Mouse (Mus musculus): ENCODE measurements at regions not wholly inside any gene's neighbourhood (a gene's known extent, or its start where the extent isn't known, plus 50 kb on each side); places are given as distances from the start of the nearest gene placed in this dataset.

DNA sequence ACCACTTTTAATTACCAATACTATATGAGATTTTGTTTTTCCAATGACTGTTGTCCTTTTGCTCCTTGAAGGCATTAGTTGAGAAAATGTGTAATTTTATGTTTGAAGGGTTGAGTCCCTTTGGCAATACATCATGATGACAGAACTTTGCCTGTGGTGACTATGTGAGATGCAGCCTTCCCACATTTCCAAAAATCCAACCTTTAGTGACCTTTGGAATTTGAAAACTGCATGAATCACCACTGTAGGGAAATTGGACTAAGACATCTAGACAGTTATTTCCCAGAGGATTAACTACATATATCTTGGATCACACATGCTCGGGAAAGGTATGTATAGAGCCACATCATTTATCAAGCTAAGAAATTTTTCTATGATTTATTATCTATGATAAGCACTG lies 57.7 kb downstream of the Fbxo5 start:
- no peak for DNase-seq (ENCODE audit: low spot score in 2 of 2)

DNA sequence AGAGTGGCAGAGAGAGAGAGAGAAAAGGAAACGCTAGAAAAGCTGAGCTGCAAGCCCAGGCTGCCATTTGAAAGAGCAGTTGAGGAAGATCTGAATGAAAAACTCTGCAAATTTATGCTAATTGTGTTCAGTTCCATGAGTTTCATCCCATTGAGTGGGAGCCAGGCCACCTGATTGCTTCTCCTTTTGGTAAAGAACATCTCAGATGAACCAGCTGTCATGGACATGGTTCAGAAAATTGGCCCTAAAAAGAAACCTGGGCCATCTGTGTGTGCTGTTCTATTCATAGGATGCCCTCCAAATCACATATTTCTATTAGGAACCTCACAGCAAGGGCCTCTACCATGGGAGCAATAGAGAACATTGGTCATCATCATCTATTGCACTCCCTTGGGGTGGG lies 70.3 kb downstream of the Fbxo5 start:
- peak; percentile 27 to 32 for DNase-seq (ENCODE audit: low spot score in 2 of 2)

DNA sequence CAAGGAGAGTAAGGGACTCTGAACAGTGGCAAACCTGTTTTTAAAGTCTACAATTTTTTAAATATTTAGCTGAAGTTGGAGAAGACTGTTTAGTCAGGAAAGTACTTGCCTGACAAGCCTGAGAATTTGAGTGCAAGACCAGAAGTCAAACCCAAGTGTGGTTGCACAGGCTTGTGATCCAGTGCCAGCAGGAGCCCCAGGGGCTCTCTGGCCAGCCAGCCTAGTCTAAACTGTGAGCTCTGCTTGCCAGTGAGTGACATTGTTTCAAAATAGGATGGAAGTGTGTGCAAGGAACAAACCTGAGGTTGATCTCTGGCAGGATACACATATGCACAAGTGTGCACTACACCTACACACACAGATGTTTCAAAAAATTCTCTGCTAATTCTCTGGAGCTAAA lies 60.8 kb downstream of the Vip start:
- DNase-seq (ENCODE audit: low spot score in 2 of 2): no peak

DNA sequence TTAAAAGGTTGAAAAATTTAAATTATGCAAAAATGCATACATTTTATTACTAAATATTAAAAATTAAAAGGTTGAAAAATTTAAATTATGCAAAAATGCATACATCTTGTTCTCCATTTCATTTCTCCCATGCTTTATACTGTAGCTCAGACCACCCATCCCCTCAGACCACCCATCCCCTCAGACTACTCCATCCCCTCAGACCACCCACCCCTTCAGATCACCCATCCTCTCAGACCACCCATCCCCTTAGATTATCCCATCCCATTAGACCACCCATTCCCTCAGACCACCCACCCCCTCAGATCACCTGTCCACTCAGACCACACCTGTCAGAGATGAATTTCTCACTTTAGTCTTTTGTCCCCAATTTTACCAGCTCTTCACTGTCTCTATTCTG lies 58.4 kb downstream of the Vip start:
- DNase-seq (ENCODE audit: low spot score in 2 of 2): no peak

Measured in right cerebral cortex, postnatal 10 days (tissue).